Mouse (Mus musculus) ES-Bruce4 (cell line): ENCODE measurements at regions not wholly inside any gene's neighbourhood (a gene's known extent, or its start where the extent isn't known, plus 50 kb on each side); places are given as distances from the start of the nearest gene placed in this dataset.
"Not testable (repeated sequence)": the region's sequence is repeated elsewhere in the genome, so short reads cannot be mapped to it uniquely, and the experiment has no call there.

Source experiments
- H3K27ac ChIP-seq: 2 replicates; pipeline ENCODE4 v1.5.1; 2012; ENCODE audit warnings: low read length, inconsistent platforms; ENCODE audit not compliant: insufficient read depth
- H3K27me3 ChIP-seq: 2 replicates; pipeline ENCODE4 v1.6.1; 2012; ENCODE audit warnings: mild to moderate bottlenecking, low read length, inconsistent platforms; ENCODE audit not compliant: control insufficient read depth, poor library complexity, insufficient read depth, severe bottlenecking
- H3K36me3 ChIP-seq: 2 replicates; pipeline ENCODE4 v1.6.1; 2012; ENCODE audit warnings: inconsistent platforms, mild to moderate bottlenecking, low read length, moderate library complexity; ENCODE audit not compliant: control insufficient read depth, poor library complexity, insufficient read depth, severe bottlenecking
- H3K4me1 ChIP-seq: one replicate; pipeline ENCODE4 v1.8.1; 2011; ENCODE audit warnings: low read length; ENCODE audit not compliant: control insufficient read depth, insufficient read depth
- H3K4me3 ChIP-seq: 2 replicates; pipeline ENCODE4 v1.5.1; 2011; ENCODE audit warnings: low read depth, mild to moderate bottlenecking, low read length
- H3K9ac ChIP-seq: 2 replicates; pipeline ENCODE4 v1.6.1; 2012; ENCODE audit warnings: low read depth, mild to moderate bottlenecking, inconsistent platforms; ENCODE audit not compliant: poor library complexity, severe bottlenecking
- H3K9me3 ChIP-seq: replicated peaks from 2 replicates; pipeline ENCODE4 v1.6.1; 2012; ENCODE audit warnings: mild to moderate bottlenecking, low read length, inconsistent platforms; ENCODE audit not compliant: control insufficient read depth, poor library complexity, insufficient read depth, severe bottlenecking
- CTCF ChIP-seq: IDR thresholded peaks from one replicate; pipeline ENCODE4 v1.8.1; 2011; ENCODE audit warnings: low read depth, low read length
- EP300 ChIP-seq: IDR thresholded peaks from 2 replicates; pipeline ENCODE4 v1.6.1; 2011; ENCODE audit warnings: low read depth, low read length; ENCODE audit not compliant: insufficient read depth
- POLR2A ChIP-seq: IDR thresholded peaks from one replicate; pipeline ENCODE4 v1.8.1; 2011; ENCODE audit warnings: low read length; ENCODE audit not compliant: insufficient read depth

DNA sequence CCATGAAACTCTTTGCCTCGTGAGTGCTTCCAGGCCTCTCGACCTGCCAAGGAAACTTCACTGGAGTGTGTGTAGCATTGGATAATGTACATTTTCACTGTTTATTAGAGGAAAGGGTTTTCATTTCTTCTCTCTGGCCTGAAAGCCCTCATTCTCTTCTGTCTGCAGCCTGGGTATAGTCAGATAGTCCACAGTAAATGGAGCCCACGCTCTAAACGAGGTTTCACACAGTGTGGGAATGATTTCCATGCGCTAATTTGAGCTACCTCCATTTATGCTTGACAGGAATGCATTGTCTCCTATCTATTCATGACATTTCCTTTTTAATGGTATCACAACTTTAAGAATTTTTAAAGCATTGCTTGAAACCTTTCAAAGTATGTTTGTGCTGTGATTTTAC is 180.8 kb upstream of the Pfkp start:
- TF ChIP-seq CTCF (no peak), EP300 (no peak), POLR2A (no peak)
- H3K36me3 ChIP-seq: no peaks in the 10 kb centered on the region
- H3K9ac ChIP-seq: no peak overlapping the region
- H3K9me3 ChIP-seq: peaks cover 29% of the 10 kb centered on the region
- no peaks in the 10 kb centered on the region for H3K27me3 ChIP-seq
- no peak overlapping the region for H3K27ac ChIP-seq
- H3K4me1 ChIP-seq: no peaks in the 10 kb centered on the region
- H3K4me3 ChIP-seq: no peak overlapping the region

DNA sequence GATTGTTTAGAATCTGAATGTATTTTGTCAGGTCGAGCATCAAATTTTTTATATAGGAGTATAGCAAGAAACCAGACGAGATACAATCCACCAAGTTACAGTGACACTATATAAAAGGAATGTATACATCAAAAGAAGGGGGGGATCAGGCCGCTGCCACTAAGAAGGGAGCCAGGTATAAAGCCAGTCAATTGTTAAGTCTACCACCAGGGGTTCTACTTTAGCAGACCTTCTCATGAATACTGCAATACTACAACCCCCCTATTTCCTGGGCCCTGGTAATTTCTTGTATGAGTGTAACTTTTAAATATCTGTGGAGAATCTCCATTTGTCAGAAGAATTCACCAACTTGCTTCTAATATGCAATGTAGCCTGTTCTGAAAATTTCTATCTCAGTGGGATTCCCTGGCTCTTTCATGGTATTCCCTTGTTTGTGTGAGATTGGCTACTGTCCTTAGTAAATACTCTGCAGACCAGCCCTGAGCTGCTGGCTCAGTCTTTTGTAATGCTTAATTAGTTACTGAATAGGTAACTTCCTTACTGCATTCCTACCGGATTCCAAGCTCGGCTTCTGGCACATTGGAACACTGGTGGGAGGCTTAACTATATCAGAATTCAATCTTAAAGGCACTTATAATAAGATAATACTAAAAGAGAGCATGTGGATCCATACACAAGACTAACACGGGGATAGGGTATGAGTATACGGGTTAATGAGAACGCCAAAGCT is 180.2 kb upstream of the Pfkp start:
- H3K27ac ChIP-seq, H3K4me1 ChIP-seq, H3K9ac ChIP-seq, H3K27me3 ChIP-seq, H3K36me3 ChIP-seq, H3K4me3 ChIP-seq: not testable (repeated sequence)
- H3K9me3 ChIP-seq: peaks cover 29% of the 10 kb centered on the region

DNA sequence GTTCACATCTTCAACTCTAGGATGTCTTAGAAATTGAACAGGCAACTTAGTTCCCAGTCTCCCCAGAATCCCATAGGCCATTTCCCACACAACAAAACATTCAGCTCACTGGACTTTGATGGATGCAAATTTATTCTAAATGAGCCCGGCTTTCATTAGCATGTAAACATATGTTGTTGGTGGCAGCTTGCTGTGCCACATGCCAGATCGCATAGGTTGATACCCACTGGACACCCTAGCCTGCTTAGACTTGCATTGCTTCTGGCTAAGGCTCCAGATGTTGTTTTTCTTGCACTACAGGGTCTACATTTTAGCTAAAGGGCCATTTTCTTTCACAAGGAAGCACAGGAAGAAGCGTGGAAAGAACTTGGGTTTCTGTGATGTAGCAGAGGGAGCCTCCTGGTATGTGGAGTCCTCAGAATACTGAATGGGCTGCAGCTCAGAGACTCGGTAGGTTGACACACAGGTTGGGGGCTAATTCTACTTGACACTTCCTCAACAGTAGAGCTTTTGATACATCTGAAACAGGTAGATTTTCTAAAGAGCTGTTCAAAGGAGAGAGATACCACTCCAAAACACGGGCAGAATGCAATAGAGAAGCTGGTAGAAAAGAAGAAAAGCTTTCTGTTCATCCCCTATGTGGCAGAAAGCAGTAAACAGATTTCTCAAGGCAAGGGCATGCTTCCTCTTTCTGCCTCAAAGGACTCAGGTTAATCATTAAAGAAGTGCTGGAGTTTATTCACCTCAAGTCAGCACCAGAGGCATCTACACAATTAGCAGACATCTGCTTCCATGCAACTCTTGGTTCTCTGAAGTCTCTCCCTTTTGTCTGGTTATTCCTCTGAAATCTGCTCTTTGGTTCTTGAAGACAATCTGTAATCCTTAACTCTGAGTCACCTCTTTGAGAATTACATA is 153.9 kb upstream of the Pfkp start:
- Histone ChIP-seq H3K27ac (no peak overlapping the region), H3K9me3 (no peaks in the 10 kb centered on the region), H3K36me3 (no peaks in the 10 kb centered on the region), H3K4me3 (no peak overlapping the region), H3K4me1 (no peaks in the 10 kb centered on the region), H3K27me3 (no peaks in the 10 kb centered on the region), H3K9ac (no peak overlapping the region)
- TF ChIP-seq POLR2A (no peak), EP300 (no peak), CTCF (no peak)

DNA sequence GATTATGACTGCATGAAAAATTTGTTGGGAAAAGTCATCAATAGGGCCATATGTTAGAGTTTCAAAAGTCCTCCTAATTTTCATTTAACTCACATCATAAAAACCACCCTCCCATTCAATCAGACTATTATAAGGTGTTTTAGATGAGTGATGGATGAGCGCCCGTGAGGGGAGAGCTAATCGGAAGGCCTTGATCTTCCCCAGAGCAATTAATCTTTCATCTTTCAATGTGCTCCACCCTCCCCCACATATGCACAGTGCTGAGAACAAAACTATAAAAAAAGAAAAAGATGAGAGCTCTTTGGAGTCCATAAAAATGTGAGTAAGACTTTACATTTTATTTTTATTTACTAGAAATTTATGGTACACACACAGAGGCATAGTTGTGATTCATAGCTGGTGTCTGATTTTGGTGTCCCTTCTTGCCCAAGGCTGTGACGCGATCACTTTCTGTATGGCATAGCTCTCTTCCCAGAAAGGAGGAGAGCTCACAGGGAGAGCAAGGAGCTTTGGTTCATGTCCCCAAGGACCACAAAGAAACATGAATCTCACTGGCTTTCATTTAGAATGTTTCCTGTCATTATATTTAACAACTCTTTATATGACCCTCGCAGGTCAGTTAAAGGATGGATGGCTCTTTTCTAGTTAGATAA is 119.5 kb upstream of the Pfkp start:
- H3K4me1 ChIP-seq: no peaks in the 10 kb centered on the region
- no peak overlapping the region for H3K9ac ChIP-seq
- H3K36me3 ChIP-seq: no peaks in the 10 kb centered on the region
- H3K9me3 ChIP-seq: no peaks in the 10 kb centered on the region
- TF ChIP-seq POLR2A (no peak), EP300 (no peak), CTCF (no peak)
- no peak overlapping the region for H3K4me3 ChIP-seq
- H3K27me3 ChIP-seq: no peaks in the 10 kb centered on the region
- H3K27ac ChIP-seq: no peak overlapping the region

DNA sequence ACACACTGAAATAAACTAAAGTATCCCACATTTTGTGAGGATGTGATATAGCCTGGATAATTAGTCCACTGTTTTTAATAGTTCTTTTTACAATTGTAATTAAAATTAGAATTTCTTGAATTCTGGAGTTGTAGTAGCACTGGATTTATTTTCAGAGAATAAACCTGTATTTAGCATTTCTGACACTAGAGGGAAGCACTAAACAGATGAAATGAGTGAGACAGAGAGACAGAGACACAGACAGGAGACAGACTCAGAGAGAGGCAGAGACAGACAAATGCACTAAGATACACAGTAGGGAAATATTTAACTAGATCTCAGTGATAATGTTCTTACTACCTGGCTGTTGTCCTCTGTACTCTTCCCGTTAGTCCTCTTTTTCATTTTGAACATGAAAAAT is 108.6 kb upstream of the Pfkp start:
- no peaks in the 10 kb centered on the region for H3K36me3 ChIP-seq
- H3K27me3 ChIP-seq: no peaks in the 10 kb centered on the region

More for the DNA sequence above, 108.6 kb upstream of the Pfkp start:
- Histone ChIP-seq H3K4me3 (no peak overlapping the region), H3K9ac (no peak overlapping the region), H3K4me1 (no peaks in the 10 kb centered on the region), H3K9me3 (no peaks in the 10 kb centered on the region), H3K27ac (no peak overlapping the region)
- TF ChIP-seq EP300 (no peak), CTCF (no peak), POLR2A (no peak)
